Mouse (Mus musculus): Measurements from ENCODE around the gene Tbcel. TPM values are rescaled to one million over a fixed set of nuclear protein-coding genes. Genes with fewer than 3 reads are reported as not detected.

Gene Tbcel
- total and polyA plus RNA-seq, 3 experiments, result 13.8 to 39.8 (median 20.4) TPM

DNA sequence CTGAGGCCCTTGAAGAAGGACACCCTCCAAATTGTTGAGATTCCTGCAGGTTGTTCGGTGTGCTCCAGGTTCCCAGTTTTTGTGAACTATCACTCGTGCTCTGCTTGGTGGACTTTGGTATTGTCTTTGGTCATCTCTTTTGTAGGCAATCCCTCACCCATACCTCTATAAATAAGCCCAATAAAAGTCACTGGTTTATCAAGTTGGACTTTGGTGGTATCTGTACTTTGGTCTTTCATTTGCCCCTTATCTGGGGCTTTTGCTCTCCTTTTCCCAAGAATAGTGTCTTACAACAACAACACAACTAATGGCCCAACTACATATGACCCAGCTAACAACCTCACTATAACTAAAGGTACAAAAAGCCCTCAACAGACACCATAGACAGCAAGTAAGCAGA lies 66.4 kb downstream of the Tbcel start:
- DNase-seq (ENCODE audit: low read depth, low spot score), result no peak
- Histone ChIP-seq H3K4me1 (ENCODE audit: control insufficient read depth in 1 of 2, insufficient read depth in 2 of 2, low read length in 2 of 2) (no peaks in the 10 kb centered on the region), H3K9me3 (replicated peaks; ENCODE audit: insufficient read depth, low read length) (no peaks in the 10 kb centered on the region), H3K27me3 (ENCODE audit: control insufficient read depth in 1 of 2, insufficient read depth in 2 of 2, low read length in 2 of 2) (no peaks in the 10 kb centered on the region), H3K36me3 (ENCODE audit: control insufficient read depth in 1 of 2, insufficient read depth in 2 of 2, low read length in 2 of 2) (peaks cover 0 to 43% of the 10 kb centered on the region in 2 experiments; a peak in 2 of 4 replicates), H3K4me3 (ENCODE audit: control insufficient read depth in 1 of 2, insufficient read depth in 1 of 2, low read depth in 2 of 2, low read length in 2 of 2) (no peak overlapping the region), H3K27ac (ENCODE audit: control insufficient read depth, low read depth, low read length) (no peak overlapping the region), H3K9ac (ENCODE audit: control insufficient read depth, low read depth, low read length, poor library complexity, severe bottlenecking) (no peak overlapping the region), H3K79me2 (ENCODE audit: control insufficient read depth, insufficient read depth, low read length, poor library complexity) (no peaks in the 10 kb centered on the region)
- TF ChIP-seq BHLHE40 (IDR thresholded peaks at IDR 0.05; ENCODE audit: borderline replicate concordance, low read depth, low read length) (no peak), MYC (IDR thresholded peaks at IDR 0.05; ENCODE audit: low read depth, low read length) (no peak), MYB (IDR thresholded peaks at IDR 0.05; ENCODE audit: low read depth, low read length) (no peak), GATA1 (IDR thresholded peaks at IDR 0.05; ENCODE audit: low read depth, low read length) (no peak)

DNA sequence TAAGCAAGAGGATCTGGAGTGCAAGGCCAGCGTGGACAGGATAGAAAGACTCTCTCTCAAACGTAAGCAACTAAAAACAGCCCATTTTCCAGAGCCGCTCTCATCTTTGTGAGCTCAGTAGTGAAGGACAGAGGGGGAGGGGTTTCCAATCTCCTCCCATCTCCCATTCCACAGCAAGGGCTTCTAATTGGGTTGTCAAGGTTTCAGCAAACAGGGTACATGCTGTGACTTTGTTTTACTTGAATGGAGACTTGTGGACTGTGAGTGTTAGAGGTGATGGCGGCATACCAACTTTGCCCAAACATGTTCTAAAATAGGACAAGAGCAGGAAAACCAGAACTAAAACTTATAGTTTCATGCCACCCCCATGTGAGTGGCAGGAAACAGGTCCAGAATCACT lies 68.2 kb downstream of the Tbcel start:
- H3K36me3 ChIP-seq (ENCODE audit: control insufficient read depth in 1 of 2, insufficient read depth in 2 of 2, low read length in 2 of 2), result peaks cover 0 to 47% of the 10 kb centered on the region in 2 experiments; a peak in 2 of 4 replicates
- no peaks in the 10 kb centered on the region for H3K27me3 ChIP-seq (ENCODE audit: control insufficient read depth in 1 of 2, insufficient read depth in 2 of 2, low read length in 2 of 2)
- no peaks in the 10 kb centered on the region for H3K9me3 ChIP-seq (replicated peaks; ENCODE audit: insufficient read depth, low read length)
- H3K9ac ChIP-seq (ENCODE audit: control insufficient read depth, low read depth, low read length, poor library complexity, severe bottlenecking), result no peak overlapping the region
- H3K79me2 ChIP-seq (ENCODE audit: control insufficient read depth, insufficient read depth, low read length, poor library complexity), result no peaks in the 10 kb centered on the region
- no peak for DNase-seq (ENCODE audit: low read depth, low spot score)
- no peak for TF ChIP-seq MAFK (IDR thresholded peaks at IDR 0.05; ENCODE audit: borderline replicate concordance, low read depth, low read length)
- TF ChIP-seq TCF12 (IDR thresholded peaks at IDR 0.05; ENCODE audit: low read depth, low read length), result no peak
- no peak for TF ChIP-seq JUND (IDR thresholded peaks at IDR 0.05; ENCODE audit: low read depth, low read length)
- TF ChIP-seq KAT2A (conservative IDR thresholded peaks at IDR 0.05; ENCODE audit: low read depth, low read length), result no peak
- no peak for TF ChIP-seq MYB (IDR thresholded peaks at IDR 0.05; ENCODE audit: low read depth, low read length)
- no peak for TF ChIP-seq BHLHE40 (IDR thresholded peaks at IDR 0.05; ENCODE audit: borderline replicate concordance, low read depth, low read length)
- TF ChIP-seq GATA1 (IDR thresholded peaks at IDR 0.05; ENCODE audit: low read depth, low read length), result no peak
- no peak for TF ChIP-seq ELF1 (IDR thresholded peaks at IDR 0.05; ENCODE audit: low read depth, low read length)
- no peak for TF ChIP-seq USF1 (IDR thresholded peaks at IDR 0.05; ENCODE audit: low read depth, low read length)
- no peak for TF ChIP-seq MYC (IDR thresholded peaks at IDR 0.05; ENCODE audit: low read depth, low read length)
- no peak for TF ChIP-seq USF2 (IDR thresholded peaks at IDR 0.05; ENCODE audit: borderline replicate concordance in 1 of 2, insufficient read depth in 1 of 2, low read depth in 1 of 2, low read length in 2 of 2)
- TF ChIP-seq RCOR1 (IDR thresholded peaks at IDR 0.05; ENCODE audit: low read depth, low read length), result no peak
- H3K4me3 ChIP-seq (ENCODE audit: control insufficient read depth in 1 of 2, insufficient read depth in 1 of 2, low read depth in 2 of 2, low read length in 2 of 2), result no peak overlapping the region
- no peaks in the 10 kb centered on the region for H3K4me1 ChIP-seq (ENCODE audit: control insufficient read depth in 1 of 2, insufficient read depth in 2 of 2, low read length in 2 of 2)
- no peak overlapping the region for H3K27ac ChIP-seq (ENCODE audit: control insufficient read depth, low read depth, low read length)

DNA sequence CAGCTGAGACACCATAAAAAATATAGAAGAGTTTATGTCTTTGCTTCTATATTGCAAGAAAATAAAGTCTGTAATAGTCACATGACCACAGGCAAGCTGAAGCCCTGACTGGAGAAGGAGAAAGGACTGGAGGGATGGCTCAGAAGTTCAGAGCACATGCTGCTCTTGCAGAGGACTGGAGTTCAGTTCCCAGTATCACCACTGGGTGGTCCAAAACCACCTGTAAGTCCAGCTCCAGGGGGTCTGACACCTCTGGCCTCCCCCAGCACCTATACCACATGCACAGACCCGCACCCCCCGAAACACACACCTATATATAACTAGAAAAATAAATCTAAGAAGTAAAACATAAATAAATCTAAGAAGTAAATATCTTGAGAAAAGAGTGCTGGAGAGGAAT lies 75.5 kb downstream of the Tbcel start:
- no peak for TF ChIP-seq MAZ (IDR thresholded peaks at IDR 0.05; ENCODE audit: low read depth, low read length)
- no peak for TF ChIP-seq ZNF384 (IDR thresholded peaks at IDR 0.05; ENCODE audit: low read depth, low read length)
- peak in 1 of 3 experiments; percentile 15; a peak in 2 of 6 replicates for TF ChIP-seq CTCF (IDR thresholded peaks at IDR 0.05 in 2 of 3, conservative IDR thresholded peaks at IDR 0.05 in 1 of 3; ENCODE audit: control insufficient read depth in 1 of 3, insufficient read depth in 1 of 3, low read depth in 2 of 3, low read length in 3 of 3, poor library complexity in 1 of 3, severe bottlenecking in 1 of 3)
- no peak for TF ChIP-seq USF1 (IDR thresholded peaks at IDR 0.05; ENCODE audit: low read depth, low read length)
- peak; percentile 32 for DNase-seq (ENCODE audit: low read depth, low spot score)
- Histone ChIP-seq H3K4me3 (ENCODE audit: control insufficient read depth in 1 of 2, insufficient read depth in 1 of 2, low read depth in 2 of 2, low read length in 2 of 2) (no peak overlapping the region), H3K36me3 (ENCODE audit: control insufficient read depth in 1 of 2, insufficient read depth in 2 of 2, low read length in 2 of 2) (peaks cover 0 to 34% of the 10 kb centered on the region in 2 experiments; a peak in 2 of 4 replicates), H3K79me2 (ENCODE audit: control insufficient read depth, insufficient read depth, low read length, poor library complexity) (no peaks in the 10 kb centered on the region), H3K27ac (ENCODE audit: control insufficient read depth, low read depth, low read length) (no peak overlapping the region), H3K4me1 (ENCODE audit: control insufficient read depth in 1 of 2, insufficient read depth in 2 of 2, low read length in 2 of 2) (no peaks in the 10 kb centered on the region), H3K9me3 (replicated peaks; ENCODE audit: insufficient read depth, low read length) (no peaks in the 10 kb centered on the region), H3K9ac (ENCODE audit: control insufficient read depth, low read depth, low read length, poor library complexity, severe bottlenecking) (no peak overlapping the region), H3K27me3 (ENCODE audit: control insufficient read depth in 1 of 2, insufficient read depth in 2 of 2, low read length in 2 of 2) (no peaks in the 10 kb centered on the region)

Measured in MEL (cell line).